Mouse (Mus musculus): ENCODE measurements around the gene Pnpla3.

Pnpla3 gene

DNA sequence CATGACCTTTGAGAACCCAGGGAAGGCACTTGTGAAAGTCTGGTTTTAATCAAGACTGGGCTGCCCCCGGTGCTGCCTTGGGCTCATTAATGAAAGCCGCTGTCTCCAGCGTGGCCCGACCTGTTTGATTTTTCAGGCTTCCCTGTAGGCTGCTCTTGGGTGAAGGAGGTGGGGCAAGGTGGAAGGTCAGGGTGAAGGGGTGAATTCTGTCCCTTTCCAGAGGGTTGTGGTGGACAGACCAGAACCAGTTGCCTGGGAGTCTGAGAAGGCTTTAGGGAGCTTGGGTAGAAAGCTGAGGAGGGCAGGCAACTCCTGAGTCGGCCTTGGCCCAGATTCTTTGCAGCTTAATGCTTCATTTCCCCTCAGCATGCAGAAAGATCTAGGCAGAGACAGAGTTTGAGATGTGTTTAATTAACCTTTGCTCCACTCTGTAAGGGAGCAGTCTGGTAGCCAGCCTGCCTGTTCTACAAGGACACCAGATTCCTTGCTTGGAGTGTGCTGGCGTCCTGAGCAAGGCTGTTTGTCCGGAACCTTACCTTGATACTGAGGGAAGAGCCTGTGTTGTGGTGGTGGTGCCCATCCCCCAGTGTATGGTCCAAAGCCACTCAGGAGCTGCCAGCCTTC lies 48.9 kb downstream of the Pnpla3 start:
- peak; percentile 66 for DNase-seq (ENCODE audit: extremely low spot score)

DNA sequence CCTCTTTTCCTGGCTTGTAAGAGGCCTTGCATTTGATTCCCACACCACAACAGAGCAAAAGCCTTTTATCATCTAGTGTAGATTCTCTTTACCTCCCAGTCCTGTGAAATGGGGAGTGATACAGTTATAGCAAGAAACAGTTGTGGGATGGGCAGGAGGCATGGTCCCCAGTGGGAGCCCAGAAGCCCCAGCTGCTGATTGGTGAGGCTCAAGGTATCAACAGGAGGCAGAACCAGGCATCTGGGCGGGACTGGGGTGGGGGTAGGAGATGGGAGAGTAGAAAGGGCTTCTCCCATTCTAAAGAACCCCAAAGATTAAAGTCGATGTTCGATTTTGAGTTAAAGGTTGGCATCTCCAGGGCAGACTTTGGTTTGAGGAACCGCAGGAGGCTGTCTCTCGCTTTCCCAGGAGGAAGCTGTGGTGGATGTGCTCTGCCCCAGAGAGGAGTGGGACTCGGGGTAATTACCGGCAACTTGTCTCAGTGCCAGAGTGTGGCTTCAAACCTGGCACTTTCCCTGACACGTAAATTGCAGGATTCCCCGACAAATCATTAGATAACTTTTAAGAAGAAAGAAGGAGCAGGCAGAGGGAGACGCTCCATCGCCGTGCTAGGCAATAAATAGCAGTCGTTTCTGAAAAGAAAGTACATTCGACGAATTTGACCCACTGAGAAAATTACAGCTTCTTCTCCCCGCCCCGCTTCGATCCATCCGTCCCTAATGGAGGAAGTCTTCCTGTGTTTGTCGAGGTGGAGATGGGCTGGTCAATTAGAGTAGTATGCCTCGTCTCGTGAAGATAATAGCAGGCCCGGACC lies 50.5 kb downstream of the Pnpla3 start:
- no peak for DNase-seq (ENCODE audit: extremely low spot score)

DNA sequence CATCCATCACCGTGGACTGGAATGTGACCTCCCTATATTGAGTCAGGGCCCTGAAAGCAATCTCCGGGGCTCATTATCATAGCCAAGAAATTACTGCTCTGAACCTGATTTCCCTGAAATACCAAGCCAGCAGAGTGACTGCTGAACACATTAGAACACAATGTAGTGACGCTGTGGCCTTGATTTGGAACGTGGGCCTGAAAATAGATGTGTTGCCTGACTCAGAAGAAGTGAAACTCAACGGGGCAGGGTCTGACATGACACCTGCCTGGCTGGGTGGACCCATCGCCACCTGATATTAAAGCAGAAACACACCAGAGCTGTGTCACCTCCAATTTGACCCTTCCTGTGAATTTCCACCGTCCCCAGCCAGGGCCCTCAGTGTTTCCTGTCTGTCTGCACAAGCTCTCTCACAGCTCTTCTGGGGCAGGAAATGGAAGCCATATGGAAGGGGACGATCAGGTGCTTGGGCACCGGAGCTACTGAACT lies 51.2 kb downstream of the Pnpla3 start:
- peak; percentile 47 for DNase-seq (ENCODE audit: extremely low spot score)

DNA sequence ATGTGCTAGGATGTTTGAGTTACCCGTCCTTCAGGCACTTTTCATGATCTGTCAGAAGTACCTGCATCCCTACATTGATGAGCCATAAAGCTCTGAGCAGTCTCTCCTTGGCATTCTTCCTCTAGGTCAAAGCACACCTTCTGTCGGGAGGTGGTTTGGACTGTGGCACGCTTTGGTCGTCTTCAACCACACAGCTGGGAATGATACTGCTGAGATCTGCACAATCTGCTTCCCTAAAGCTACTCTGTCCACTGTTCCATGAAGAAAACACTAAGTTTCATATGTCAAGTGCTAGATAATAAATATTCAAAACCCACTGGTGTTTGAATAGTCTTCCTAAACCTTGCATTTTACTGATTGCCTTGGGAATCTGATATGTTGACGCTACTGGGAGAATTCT lies 53.9 kb downstream of the Pnpla3 start:
- no peak for DNase-seq (ENCODE audit: extremely low spot score)

DNA sequence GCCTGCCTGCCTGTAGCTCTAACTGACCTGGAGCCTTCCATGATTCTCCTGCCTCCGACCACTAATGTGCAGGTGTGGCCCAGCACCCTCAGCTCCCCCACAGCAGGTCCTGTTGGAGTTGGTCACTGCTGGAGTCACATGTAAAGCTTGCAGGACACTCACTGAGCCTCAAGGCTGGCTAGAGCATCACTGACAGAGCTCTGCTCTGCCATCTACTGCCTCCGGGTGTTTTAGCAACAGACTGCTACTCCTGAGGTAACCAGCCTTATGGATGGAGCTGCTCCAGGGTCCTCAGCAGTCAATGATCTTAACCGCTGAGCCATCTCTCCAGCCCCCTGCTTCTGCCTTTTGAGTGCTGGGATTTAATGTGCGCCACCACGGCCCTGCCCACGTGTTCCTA lies 55.8 kb downstream of the Pnpla3 start:
- peak; percentile 42 for DNase-seq (ENCODE audit: extremely low spot score)

DNA sequence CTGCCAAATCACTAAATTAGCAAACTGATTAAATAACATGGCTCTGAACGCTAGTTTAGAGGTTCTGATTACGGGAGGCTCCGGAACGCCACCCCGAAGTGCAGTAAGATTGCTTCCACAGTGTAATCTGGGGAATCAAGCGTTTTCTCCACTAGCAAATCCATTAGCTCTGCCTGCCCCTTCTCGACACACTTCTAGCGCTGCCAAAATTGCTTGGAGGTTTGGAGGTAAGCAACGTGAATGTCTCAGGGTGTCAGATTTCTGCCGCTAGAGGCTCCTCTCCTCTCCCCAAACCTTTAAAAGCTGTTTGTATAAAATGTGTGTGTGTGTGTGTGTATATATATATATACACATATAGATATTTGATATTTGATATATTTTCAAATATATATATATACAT lies 57.1 kb downstream of the Pnpla3 start:
- DNase-seq (ENCODE audit: extremely low spot score): no peak

DNA sequence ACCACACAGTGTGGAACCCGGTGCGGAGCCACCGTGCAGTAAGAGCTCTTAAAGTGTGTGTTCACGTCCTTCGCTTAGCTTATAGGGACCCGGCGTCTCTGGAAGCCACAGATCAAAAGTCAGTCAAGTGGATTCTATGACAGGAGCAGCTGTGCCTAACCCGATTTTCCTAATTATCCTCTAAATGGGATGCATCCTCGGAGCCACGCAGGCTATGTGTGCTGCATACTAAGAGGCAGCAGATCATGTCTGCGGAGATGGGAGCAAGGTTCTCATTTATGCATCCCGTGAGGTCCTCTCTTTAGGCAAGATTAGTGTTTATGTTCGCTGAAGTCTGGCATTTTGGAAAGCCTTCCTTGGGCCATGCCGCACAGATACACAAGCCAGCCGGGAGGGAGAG lies 59.3 kb downstream of the Pnpla3 start:
- no peak for DNase-seq (ENCODE audit: extremely low spot score)

DNA sequence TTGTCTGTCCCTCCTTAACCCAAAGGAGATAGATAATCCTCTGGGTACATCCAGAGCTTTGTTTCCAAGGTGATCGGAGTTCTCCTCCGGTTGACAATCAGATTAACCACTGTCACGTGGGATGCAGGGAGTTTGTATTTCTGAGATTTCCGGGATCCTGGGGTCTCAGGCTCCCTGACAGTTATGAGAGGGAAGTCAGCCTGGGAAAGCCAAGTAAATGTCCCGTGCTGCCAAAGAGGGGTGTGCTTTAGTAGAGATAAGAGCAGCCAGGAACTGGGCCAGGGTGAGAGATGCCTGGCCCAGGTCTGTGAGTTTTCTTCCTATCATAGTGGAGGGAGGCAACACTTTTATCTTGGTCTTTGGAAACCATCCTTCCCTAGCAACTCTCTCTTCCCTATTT lies 63.0 kb downstream of the Pnpla3 start:
- no peak for DNase-seq (ENCODE audit: extremely low spot score)

DNA sequence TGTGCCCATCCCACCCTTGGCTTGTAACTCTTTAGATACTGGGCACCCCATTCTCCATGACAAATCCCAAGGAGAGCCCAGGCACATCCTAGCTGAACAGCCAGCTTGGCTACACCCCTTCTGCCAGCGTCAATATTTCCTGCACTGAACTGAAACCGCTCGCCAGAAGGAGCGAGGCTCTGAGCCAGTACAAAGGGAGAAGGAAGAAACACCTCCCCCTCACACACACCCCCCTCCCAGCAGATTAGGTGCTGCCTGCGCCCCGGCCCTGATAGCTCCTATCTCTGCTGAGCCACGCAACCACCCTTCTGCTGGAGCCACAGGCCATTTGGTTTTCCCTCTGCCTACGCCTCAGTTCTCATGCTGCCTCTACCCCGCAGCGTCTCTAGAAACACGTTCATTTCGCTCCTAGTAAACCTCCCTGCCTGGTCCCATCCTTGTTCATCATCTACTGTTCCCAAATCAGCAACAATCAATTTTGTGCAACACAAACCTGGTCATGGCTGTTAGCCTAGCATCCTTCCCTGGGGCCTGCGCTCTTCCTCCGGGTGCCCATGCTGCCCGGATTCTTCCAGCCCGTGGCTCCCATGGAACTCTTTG lies 63.6 kb downstream of the Pnpla3 start:
- no peak for DNase-seq (ENCODE audit: extremely low spot score)

DNA sequence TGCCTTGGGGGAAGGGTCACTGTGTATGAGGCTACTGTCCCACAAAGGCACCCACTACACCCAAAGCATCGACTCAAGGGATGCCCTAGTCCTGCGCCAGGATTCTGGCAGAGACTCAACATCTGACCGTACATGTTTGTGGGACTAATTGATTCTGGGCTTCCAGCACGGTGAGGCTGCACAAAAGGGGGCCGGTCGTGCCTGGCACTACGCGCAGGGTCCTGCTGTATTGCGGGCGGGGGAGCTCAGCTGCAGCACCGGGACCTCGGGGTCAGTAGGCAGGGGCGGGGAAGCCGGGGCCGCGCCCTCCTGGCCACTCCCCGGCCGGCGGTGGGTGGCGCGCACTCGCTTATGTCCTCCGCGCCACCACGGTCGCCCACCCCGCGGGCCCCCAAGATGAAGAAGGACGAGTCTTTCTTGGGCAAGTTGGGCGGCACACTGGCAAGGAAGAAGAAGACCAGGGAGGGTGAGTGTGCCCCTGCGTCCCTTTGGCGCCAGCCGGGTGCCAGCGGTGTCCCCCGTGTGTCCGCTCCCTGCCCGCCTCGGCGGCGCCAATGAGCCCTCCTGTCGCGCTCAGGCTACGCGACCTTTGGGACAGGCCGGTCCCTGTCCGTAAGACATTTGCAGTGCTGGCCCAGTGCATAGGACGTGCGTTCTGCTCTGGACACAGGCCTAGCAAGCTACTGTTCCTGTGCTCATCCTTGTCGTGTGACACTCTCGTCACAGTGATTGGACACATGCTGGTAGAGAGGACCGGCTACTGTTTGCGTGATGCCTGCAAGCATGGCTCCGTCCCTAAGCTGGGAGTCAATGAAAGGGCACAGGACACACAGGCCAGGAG lies 64.3 kb downstream of the Pnpla3 start, which contains the start of gene Parvb:
TSS of gene Parvb (plus strand) at position 323 of the 841 bp plus-strand sequence.
- DNase-seq (ENCODE audit: extremely low spot score): peak; percentile 78

DNA sequence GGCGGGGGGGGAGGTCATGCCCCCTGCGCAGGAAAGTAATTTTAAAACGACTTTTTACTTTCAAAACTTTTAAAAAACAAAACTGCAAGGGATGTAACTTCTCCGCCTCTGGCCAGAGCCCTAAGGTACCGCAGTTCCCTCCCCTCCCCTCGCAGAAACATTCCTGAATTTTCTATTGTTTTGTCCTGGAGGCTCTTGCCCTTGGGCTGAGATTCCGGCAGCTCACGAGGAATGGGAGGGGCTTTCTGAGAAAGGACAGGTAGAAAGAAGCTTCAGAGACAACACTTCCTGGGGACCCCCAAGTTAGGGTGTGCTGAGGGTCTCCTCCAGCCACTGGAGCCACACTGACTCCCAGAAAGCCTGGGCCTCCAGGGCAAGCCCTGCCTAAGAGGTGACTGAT lies 65.0 kb downstream of the Pnpla3 start:
- DNase-seq (ENCODE audit: extremely low spot score): no peak

DNA sequence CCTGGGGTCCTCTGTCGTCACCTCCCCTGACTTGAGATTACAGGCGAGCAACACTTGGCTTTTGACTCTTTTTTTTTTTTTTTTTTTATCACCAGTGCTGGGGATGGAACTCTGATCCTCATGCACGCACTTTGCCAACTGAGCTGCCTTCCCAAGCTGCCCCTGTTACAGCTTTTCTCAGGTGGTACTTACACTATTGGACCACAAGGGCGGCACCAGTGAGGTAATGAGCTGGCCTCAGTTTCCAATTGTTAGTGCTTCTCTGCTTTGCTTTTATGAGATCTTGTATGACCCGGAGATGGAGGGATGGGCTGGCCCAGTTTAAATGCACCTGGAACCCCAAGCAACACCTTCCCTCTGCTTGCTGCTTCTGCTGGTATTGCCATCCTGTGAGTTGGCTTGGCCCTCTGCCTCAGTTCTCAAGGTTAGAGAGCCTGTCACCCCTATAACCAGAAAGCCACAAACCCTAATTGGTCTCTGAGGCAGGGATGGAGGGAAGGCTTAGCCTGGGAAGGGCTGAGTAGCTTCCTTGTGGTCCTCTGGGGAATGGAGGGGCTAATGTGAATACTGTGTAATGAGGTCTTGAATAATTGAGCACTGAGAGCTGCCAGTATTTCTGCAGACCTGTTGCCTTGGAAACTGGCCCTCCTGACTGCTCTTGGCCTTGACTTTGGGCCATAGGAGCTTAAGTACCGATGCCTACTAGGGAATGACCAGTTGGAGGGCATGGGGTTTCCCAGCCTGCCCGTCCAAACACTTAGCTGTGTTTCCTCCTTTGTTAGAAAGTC lies 67.4 kb downstream of the Pnpla3 start:
- no peak for DNase-seq (ENCODE audit: extremely low spot score)

DNA sequence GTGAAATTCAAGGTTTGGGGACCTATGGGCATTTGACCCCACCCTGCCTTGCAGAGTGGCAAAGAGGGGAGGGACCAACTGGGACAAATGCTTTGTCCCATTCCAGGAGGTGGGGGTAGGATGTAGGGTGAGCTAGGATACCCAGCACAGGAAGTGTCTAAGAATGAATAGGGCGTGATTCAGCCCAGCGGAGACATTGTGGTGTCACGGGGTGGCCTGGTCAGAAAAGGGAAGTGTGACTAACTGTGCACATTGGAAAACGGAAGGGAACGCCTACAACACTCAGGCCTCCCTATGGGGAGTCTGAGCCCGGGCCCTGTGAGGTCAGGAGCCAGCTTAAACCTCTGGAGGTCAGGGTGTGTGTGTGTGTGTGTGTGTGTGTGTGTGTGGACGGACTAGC lies 68.0 kb downstream of the Pnpla3 start:
- DNase-seq (ENCODE audit: extremely low spot score): no peak
